Mouse (Mus musculus) heart, adult 2 months (tissue): ENCODE data around the gene Hes7.

Source experiments
- CTCF ChIP-seq: fragments of 200-600 bp; IDR thresholded peaks from 2 replicates; pipeline ENCODE4 v1.8.1; 2022; ENCODE audit warnings: antibody characterized with exemption, mild to moderate bottlenecking, moderate library complexity
- EP300 ChIP-seq: fragments of 200-500 bp; IDR thresholded peaks from 2 replicates; pipeline ENCODE4 v1.6.1; 2011; ENCODE audit warnings: low read depth, low read length, control low read depth; ENCODE audit not compliant: insufficient read depth
- POLR2A ChIP-seq: fragments of 200-500 bp; IDR thresholded peaks from 2 replicates; pipeline ENCODE4 v1.6.1; 2011; ENCODE audit warnings: mild to moderate bottlenecking, low read depth, low read length, control low read depth; ENCODE audit not compliant: insufficient read depth

DNA sequence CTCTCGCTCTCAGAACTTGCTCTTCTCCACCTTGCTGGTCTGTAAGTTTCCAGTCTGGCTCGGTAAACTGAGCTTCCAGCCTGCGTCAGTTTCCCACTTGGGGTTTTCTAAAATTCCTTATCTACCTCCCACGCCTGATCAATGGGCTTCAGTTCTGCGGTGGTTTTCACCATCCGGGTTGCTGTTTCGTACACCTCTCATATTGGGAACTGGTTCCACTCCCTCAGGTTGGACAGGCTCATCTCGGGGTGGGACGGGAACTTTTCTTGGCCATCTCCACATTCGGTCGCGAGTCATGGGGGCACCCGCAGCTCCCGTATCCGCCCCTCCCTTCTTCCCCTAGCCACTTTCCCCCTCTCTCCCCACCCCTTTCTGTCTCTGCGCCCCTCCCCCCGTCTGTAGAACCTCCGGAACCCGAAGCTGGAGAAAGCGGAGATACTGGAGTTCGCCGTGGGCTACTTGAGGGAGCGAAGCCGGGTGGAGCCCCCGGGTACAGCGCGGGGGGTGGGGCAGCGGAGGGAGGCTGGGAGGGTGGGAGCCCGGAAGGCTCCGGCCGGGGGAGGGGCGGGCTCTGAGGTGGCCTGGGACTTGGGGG, 1.6 kb downstream of the Hes7 start:
- TF ChIP-seq EP300 (no peak), CTCF (no peak), POLR2A (no peak)
